Mouse (Mus musculus): ENCODE data around the gene Fam19a1.

The Fam19a1 gene

GRCm38 (mm10) chr6:96677813-96678212 is 564.9 kb downstream of the Fam19a1 start:
- DNase-seq (ENCODE audit: low read depth, low spot score) = no peak

Measured in skeletal muscle tissue, adult 2 months (tissue).